In genomic region chr1:170416967-170417366, GRCm38 (mm10) we compare ENCODE assay signal across 27 mouse cellular contexts.
"Had no signal": no experiment of that assay in that cellular context is flagged by ENCODE, and none has a peak within 500 bp of the region (broad histone marks: within the 10 kb centered on the region; RNA-seq: fewer than 3 reads in every experiment).

No protein-coding gene starts in this region.

- H3K9me3 ChIP-seq: heart, embryonic 13.5 days; heart, embryonic 15.5 days; hindbrain, embryonic 12.5 days; kidney, embryonic 15.5 days; limb, embryonic 13.5 days; limb, embryonic 15.5 days; liver, embryonic 12.5 days had no signal

- H3K4me3 ChIP-seq: heart, adult 2 months; heart, embryonic 13.5 days; heart, embryonic 15.5 days; hindbrain, embryonic 12.5 days; kidney, embryonic 15.5 days; limb, embryonic 13.5 days; limb, embryonic 15.5 days; liver, embryonic 12.5 days had no signal

- H3K27ac ChIP-seq: heart, adult 2 months; heart, embryonic 13.5 days; heart, embryonic 15.5 days; hindbrain, embryonic 12.5 days; hindbrain, embryonic 14.5 days; kidney, embryonic 15.5 days; kidney, postnatal 0 days; limb, embryonic 13.5 days; limb, embryonic 15.5 days; liver, embryonic 12.5 days; liver, embryonic 14.5 days had no signal

- ATAC-seq: hindbrain, embryonic 16.5 days; intestine, embryonic 16.5 days; liver, embryonic 12.5 days had no signal

- H3K36me3 ChIP-seq: heart, embryonic 13.5 days; heart, embryonic 15.5 days; hindbrain, embryonic 12.5 days; kidney, embryonic 15.5 days; limb, embryonic 13.5 days; limb, embryonic 15.5 days; liver, embryonic 12.5 days had no signal

- H3K4me1 ChIP-seq: limb, embryonic 15.5 days; liver, embryonic 12.5 days had no signal

- H3K27me3 ChIP-seq: heart, embryonic 13.5 days; heart, embryonic 15.5 days; hindbrain, embryonic 12.5 days; kidney, embryonic 15.5 days; limb, embryonic 13.5 days; limb, embryonic 15.5 days; liver, embryonic 12.5 days had no signal

- H3K4me2 ChIP-seq: heart, embryonic 11.5 days; heart, embryonic 13.5 days; heart, embryonic 15.5 days; hindbrain, embryonic 12.5 days; hindbrain, embryonic 14.5 days; kidney, embryonic 15.5 days; limb, embryonic 13.5 days; limb, embryonic 15.5 days; liver, embryonic 12.5 days had no signal

- H3K9ac ChIP-seq: heart, embryonic 13.5 days; heart, embryonic 15.5 days; hindbrain, embryonic 12.5 days; hindbrain, embryonic 14.5 days; kidney, embryonic 15.5 days; limb, embryonic 13.5 days; limb, embryonic 15.5 days; liver, embryonic 12.5 days; liver, embryonic 14.5 days had no signal

- DNase-seq: gastrocnemius, postnatal 14 days; gastrocnemius, postnatal 36 days; heart, adult 11 months; heart, adult 2 months; heart, postnatal 14 days; heart, postnatal 36 days; kidney, adult 11 months; kidney, adult 2 months; kidney, adult 9 months; kidney, postnatal 14 days; kidney, postnatal 36 days; layer of hippocampus, adult 9-11 months; layer of hippocampus, postnatal 36 days; left cerebral cortex, postnatal 4 days had no signal
